16 mouse cellular contexts compared by ENCODE assay signal in the genomic region with DNA sequence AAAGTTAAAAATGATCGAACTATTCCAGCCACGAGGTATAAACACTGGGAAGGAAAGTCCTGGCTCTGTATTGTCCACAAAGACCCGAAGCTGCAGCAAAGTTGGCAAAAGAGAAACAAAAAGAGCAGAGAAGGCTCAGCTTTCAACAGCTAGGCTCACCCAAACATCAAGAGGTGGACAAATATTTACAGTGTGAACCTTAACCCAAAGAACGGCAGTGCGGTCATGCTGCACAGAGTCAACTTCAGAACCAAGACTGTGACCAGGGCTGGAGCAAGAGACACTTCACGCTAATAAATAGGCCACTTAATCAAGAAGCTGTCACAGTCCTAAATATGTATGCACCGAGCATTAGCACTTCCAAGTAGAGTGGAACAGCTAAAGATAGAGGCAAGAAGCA.
"Had no signal": no experiment of that assay in that cellular context is flagged by ENCODE, and none has a peak within 500 bp of the region (broad histone marks: within the 10 kb centered on the region; RNA-seq: fewer than 3 reads in every experiment).

No protein-coding gene starts in this region.

- H3K27me3 ChIP-seq: liver, embryonic 13.5 days; liver, embryonic 15.5 days; lung, embryonic 15.5 days; megakaryocyte, embryonic 14.5 days; midbrain, embryonic 13.5 days; midbrain, embryonic 15.5 days; neural tube, embryonic 12.5 days; stomach, embryonic 15.5 days had no signal

- ATAC-seq: midbrain, embryonic 13.5 days; midbrain, embryonic 15.5 days had no signal

- H3K27ac ChIP-seq: liver, embryonic 13.5 days; liver, embryonic 15.5 days; lung, embryonic 15.5 days; macrophage; midbrain, embryonic 15.5 days; neural tube, embryonic 12.5 days; stomach, embryonic 15.5 days; stomach, postnatal 0 days had no signal

- H3K9me3 ChIP-seq: liver, embryonic 15.5 days; lung, embryonic 15.5 days; midbrain, embryonic 15.5 days; neural tube, embryonic 12.5 days; stomach, embryonic 15.5 days had no signal

- H3K9ac ChIP-seq: liver, embryonic 13.5 days; liver, embryonic 15.5 days; lung, embryonic 15.5 days; midbrain, embryonic 13.5 days; midbrain, embryonic 15.5 days; neural tube, embryonic 12.5 days; stomach, embryonic 15.5 days had no signal

- H3K4me1 ChIP-seq: liver, embryonic 13.5 days; liver, embryonic 15.5 days; lung, embryonic 15.5 days; megakaryocyte, embryonic 14.5 days; midbrain, embryonic 13.5 days; neural tube, embryonic 12.5 days; stomach, embryonic 15.5 days had no signal

- H3K36me3 ChIP-seq: liver, embryonic 13.5 days; liver, embryonic 15.5 days; lung, embryonic 15.5 days; midbrain, embryonic 13.5 days; midbrain, embryonic 15.5 days; neural tube, embryonic 12.5 days; stomach, embryonic 15.5 days had no signal

- H3K4me2 ChIP-seq: liver, embryonic 13.5 days; liver, embryonic 15.5 days; lung, embryonic 15.5 days; midbrain, embryonic 11.5 days; midbrain, embryonic 13.5 days; midbrain, embryonic 15.5 days; neural tube, embryonic 12.5 days; stomach, embryonic 15.5 days had no signal

- DNase-seq: liver, embryonic 13.5 days; lung, adult 2 months; right cerebral cortex, postnatal 14 days; thymus, adult 2 months; thymus, postnatal 25 days; thymus, postnatal 4 days had no signal

- H3K4me3 ChIP-seq: liver, embryonic 13.5 days; liver, embryonic 15.5 days; lung, embryonic 15.5 days; megakaryocyte, embryonic 14.5 days; midbrain, embryonic 13.5 days; midbrain, embryonic 15.5 days; neural tube, embryonic 12.5 days; stomach, embryonic 15.5 days had no signal
